Mouse (Mus musculus): ENCODE measurements around the gene 6330409D20Rik. TPM values are rescaled to one million over a fixed set of nuclear protein-coding genes. Genes with fewer than 3 reads are reported as not detected.

6330409D20Rik gene
- polyA plus RNA-seq, 1 experiment from 2014 or later: 3.0 TPM

DNA sequence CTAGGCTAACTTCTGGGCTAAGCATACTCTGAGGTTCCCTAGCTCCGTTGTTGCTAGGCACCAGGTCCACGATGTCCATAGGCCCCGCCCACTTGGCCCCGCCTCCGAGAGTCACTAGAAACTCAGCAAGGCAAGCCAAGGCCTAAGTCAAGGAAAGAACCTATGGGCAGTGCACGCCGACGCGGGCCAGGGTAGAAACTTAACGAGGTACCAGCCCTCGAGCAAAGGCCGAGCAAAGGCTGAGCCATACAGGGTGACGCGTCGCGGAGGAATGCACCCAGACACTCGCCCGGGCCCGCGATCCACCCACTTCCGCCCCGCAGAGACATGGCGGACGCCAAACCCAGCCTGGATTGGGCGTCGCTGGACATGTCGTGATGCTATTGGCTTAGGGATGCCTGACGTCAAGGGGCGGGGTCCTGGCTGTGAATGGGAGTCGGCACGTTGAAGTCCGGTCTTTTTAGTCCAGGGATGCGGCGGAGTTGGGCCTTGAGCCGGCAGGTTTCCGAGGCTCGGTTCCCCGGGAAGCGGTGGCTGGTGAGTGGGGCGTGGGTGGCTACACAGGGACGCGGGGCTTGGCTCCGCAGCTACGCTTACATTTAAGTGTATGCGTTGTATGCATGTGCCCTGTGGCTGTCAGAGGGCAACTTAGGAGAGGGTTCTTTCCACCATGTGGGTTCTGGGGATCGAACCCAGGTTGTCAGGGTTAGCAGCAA, 34.7 kb upstream of the 6330409D20Rik start, which contains the start of the genes Ttc16 and Ptrh1:
Gene Ttc16 (minus strand): TSS at position 275 of the 716 bp plus-strand sequence.
Gene Ptrh1 (plus strand): TSS at position 428 of the 716 bp plus-strand sequence.
- peak within 1 kb of the TSS; percentile 53 for H3K4me3 ChIP-seq (ENCODE audit: low read depth, low read length)
- no peaks in the 10 kb centered on the region for H3K9me3 ChIP-seq (ENCODE audit: control insufficient read depth, low read length)
- DNase-seq (ENCODE audit: low spot score) (peak; percentile 98), ATAC-seq (ENCODE audit: low FRiP score) (peak; percentile 96)
- no peak within 1 kb of the TSS for H3K27ac ChIP-seq (ENCODE audit: low read depth, low read length)
- peak within 1 kb of the TSS; percentile 49 for H3K9ac ChIP-seq (ENCODE audit: low read depth, low read length)
- H3K4me1 ChIP-seq (replicated peaks; ENCODE audit: control insufficient read depth, insufficient read depth, low read length): 0 out of 2 replicates have a peak, but pooled peaks cover 5% of the 10 kb centered on the region
- peak within 1 kb of the TSS; percentile 79 for H3K4me2 ChIP-seq (replicated peaks; ENCODE audit: low read depth, low read length)
- no peaks in the 10 kb centered on the region for H3K36me3 ChIP-seq (ENCODE audit: control insufficient read depth, insufficient read depth, low read length)
- H3K27me3 ChIP-seq (ENCODE audit: control insufficient read depth, insufficient read depth, low read length): no peaks in the 10 kb centered on the region
- under 1% methylated on average over 46 of the region's 46 CpGs for WGBS

DNA sequence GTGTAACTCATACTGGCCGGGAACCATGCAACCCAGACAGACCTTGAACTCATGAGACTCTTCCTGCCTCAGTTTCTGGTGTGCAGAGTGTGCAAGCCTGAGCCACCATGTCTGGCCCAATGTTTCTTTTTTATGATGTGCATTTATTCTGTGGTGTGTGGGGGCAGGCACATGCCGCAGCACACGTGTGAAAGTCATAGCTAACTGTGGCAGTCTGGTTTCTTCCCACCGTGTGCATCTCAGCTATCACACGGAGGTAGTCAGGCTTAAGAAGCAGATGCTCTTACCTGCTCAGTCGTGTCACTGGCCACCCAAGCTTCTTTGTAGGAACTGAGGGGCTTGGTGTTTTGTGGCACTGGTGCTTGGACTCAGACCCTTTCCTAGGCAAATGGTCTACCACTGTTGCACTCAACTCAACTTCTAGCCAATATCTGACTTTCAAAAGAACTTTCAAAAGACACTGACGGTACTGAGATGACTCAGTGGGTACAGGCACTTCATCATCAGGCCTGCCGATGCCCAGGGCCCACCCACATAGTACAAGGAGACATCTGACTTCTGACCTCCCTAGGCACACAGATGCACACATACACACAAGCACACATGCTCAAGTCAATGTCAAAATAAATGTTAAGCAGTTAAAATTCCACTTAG, 31.9 kb upstream of the 6330409D20Rik start:
- Histone ChIP-seq H3K27me3 (ENCODE audit: control insufficient read depth, insufficient read depth, low read length) (no peaks in the 10 kb centered on the region), H3K27ac (ENCODE audit: low read depth, low read length) (no peak overlapping the region), H3K36me3 (ENCODE audit: control insufficient read depth, insufficient read depth, low read length) (no peaks in the 10 kb centered on the region), H3K9me3 (ENCODE audit: control insufficient read depth, low read length) (no peaks in the 10 kb centered on the region), H3K4me3 (ENCODE audit: low read depth, low read length) (no peak overlapping the region), H3K4me2 (replicated peaks; ENCODE audit: low read depth, low read length) (no peak overlapping the region), H3K9ac (ENCODE audit: low read depth, low read length) (no peak overlapping the region), H3K4me1 (replicated peaks; ENCODE audit: control insufficient read depth, insufficient read depth, low read length) (0 out of 2 replicates have a peak, but pooled peaks cover 5% of the 10 kb centered on the region)
- DNase-seq (ENCODE audit: low spot score) (no peak), ATAC-seq (ENCODE audit: low FRiP score) (no peak)
- 89% methylated on average over 8 of the region's 8 CpGs for WGBS

DNA sequence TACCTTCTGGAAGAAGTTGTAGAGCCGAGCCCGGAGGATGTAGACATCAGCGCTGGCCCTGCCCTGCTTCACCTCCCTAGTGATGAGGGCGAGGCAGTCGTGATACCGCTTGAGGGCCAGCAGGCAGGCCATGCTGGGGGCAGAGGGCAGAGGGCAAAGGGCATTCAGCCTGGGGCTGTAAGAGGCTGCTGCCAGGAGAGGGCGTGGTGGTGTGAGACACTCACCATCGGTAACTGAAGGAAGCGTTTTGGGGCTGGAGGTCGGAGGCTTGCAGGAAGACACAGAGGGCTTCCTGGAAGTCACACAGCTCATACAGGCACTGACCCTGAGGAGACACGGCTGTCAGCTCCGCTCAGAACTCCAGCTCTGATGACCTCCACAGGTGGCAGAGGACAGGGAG, 31.1 kb upstream of the 6330409D20Rik start:
- DNase-seq (ENCODE audit: low spot score): no peak
- Histone ChIP-seq H3K27me3 (ENCODE audit: control insufficient read depth, insufficient read depth, low read length) (no peaks in the 10 kb centered on the region), H3K4me2 (replicated peaks; ENCODE audit: low read depth, low read length) (no peak overlapping the region), H3K4me1 (replicated peaks; ENCODE audit: control insufficient read depth, insufficient read depth, low read length) (0 out of 2 replicates have a peak, but pooled peaks cover 5% of the 10 kb centered on the region), H3K4me3 (ENCODE audit: low read depth, low read length) (no peak overlapping the region), H3K36me3 (ENCODE audit: control insufficient read depth, insufficient read depth, low read length) (no peaks in the 10 kb centered on the region), H3K27ac (ENCODE audit: low read depth, low read length) (no peak overlapping the region), H3K9ac (ENCODE audit: low read depth, low read length) (no peak overlapping the region), H3K9me3 (ENCODE audit: control insufficient read depth, low read length) (no peaks in the 10 kb centered on the region)
- no peak for ATAC-seq (ENCODE audit: low FRiP score)
- 29% methylated on average over 12 of the region's 12 CpGs for WGBS

DNA sequence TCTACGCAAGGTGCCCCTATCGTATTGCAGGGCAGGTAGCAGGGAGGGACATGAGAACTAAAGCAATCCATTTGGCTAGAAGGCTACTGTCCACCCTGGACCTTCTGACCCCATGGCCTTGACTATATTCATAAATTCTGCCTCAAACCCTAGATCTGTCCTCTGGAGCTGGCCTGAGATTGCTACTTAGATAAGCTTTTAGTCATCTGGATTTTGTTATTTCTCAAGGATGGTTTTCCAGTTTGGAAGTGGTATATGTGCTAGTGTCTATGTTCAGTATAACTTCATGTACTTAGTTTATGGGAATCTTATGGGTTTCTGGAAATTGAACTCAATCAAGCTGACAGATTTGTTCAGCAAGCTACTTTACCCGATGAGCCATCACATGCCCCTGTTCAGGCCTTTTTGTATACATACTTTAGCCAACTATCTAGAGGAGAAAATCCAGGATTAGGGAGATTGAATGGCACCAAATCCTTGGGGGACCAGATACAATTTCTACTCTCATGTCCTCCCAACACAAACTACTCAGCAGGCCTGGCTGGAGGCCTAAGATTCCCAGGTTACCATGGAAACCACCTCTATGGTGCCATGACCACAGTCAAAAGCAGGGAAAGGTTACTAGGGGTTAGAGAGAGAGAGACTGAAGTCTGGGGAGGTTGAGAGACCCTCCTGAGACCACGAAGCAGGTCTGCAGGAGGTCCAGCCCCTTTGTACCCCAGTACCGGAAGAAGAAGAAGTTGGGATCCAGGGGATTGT, 28.7 kb upstream of the 6330409D20Rik start:
- Histone ChIP-seq H3K27me3 (ENCODE audit: control insufficient read depth, insufficient read depth, low read length) (no peaks in the 10 kb centered on the region), H3K9me3 (ENCODE audit: control insufficient read depth, low read length) (no peaks in the 10 kb centered on the region), H3K4me2 (replicated peaks; ENCODE audit: low read depth, low read length) (no peak overlapping the region), H3K36me3 (ENCODE audit: control insufficient read depth, insufficient read depth, low read length) (no peaks in the 10 kb centered on the region), H3K9ac (ENCODE audit: low read depth, low read length) (no peak overlapping the region), H3K27ac (ENCODE audit: low read depth, low read length) (no peak overlapping the region), H3K4me1 (replicated peaks; ENCODE audit: control insufficient read depth, insufficient read depth, low read length) (no peaks in the 10 kb centered on the region), H3K4me3 (ENCODE audit: low read depth, low read length) (no peak overlapping the region)
- DNase-seq (ENCODE audit: low spot score): no peak
- 67% methylated on average over 5 of the region's 5 CpGs for WGBS
- ATAC-seq (ENCODE audit: low FRiP score): no peak

DNA sequence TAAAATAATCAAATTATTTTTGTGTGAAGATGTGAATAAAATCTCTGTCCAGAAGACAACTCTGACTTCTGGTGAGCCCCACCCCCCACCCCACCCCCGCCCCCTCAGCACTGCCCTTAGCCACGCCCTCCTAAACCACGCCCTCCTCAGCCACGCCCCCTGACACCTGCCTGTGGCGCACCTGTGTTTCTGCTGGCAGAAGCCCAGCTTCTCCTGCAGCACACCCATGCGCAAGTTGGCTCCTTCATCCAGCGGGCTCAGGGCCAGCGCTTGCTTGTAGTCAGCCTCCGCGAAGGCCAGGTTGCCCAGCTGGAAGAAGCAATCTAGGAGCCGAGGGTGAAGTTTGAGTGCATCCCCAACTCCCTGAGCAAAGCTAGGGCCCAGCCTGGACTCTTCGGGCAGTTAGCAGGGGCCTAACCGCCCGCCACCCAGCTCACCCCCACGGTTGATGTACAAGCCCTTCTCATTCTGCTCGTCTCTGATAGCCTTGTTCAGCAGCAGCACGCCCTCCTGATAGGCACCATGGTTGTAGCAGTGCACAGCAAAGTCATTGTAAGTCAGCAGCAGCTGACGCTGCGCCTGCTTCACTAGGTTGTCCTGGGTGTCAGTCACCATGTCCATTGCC, 28.0 kb upstream of the 6330409D20Rik start:
- Histone ChIP-seq H3K4me1 (replicated peaks; ENCODE audit: control insufficient read depth, insufficient read depth, low read length) (no peaks in the 10 kb centered on the region), H3K27me3 (ENCODE audit: control insufficient read depth, insufficient read depth, low read length) (no peaks in the 10 kb centered on the region), H3K27ac (ENCODE audit: low read depth, low read length) (no peak overlapping the region), H3K36me3 (ENCODE audit: control insufficient read depth, insufficient read depth, low read length) (no peaks in the 10 kb centered on the region), H3K9me3 (ENCODE audit: control insufficient read depth, low read length) (no peaks in the 10 kb centered on the region), H3K4me3 (ENCODE audit: low read depth, low read length) (no peak overlapping the region), H3K9ac (ENCODE audit: low read depth, low read length) (no peak overlapping the region), H3K4me2 (replicated peaks; ENCODE audit: low read depth, low read length) (no peak overlapping the region)
- WGBS: 67% methylated on average over 15 of the region's 19 CpGs
- no peak for ATAC-seq (ENCODE audit: low FRiP score)
- DNase-seq (ENCODE audit: low spot score): no peak

DNA sequence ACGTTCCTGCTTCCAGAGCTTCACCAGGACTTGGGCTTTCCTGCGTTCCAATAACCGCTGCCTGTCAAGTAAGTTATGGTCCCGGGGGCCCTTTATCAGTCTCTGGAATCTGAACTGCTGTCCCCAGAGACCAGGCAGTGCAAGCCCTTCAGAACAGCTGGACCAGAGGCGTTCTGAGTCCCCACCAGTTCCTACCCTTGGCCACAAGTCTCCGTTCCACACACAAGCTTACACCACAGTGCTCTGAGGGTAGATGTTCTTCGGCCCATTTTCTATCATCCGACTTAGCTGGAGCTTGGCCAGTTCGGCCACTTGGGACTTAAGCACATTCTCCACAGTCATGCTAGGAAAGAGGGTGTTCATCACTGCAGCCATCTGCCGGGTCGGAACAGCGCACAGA, 26.4 kb upstream of the 6330409D20Rik start:
- Histone ChIP-seq H3K9me3 (ENCODE audit: control insufficient read depth, low read length) (no peaks in the 10 kb centered on the region), H3K27ac (ENCODE audit: low read depth, low read length) (no peak overlapping the region), H3K4me1 (replicated peaks; ENCODE audit: control insufficient read depth, insufficient read depth, low read length) (no peaks in the 10 kb centered on the region), H3K36me3 (ENCODE audit: control insufficient read depth, insufficient read depth, low read length) (no peaks in the 10 kb centered on the region), H3K9ac (ENCODE audit: low read depth, low read length) (no peak overlapping the region), H3K4me3 (ENCODE audit: low read depth, low read length) (no peak overlapping the region), H3K27me3 (ENCODE audit: control insufficient read depth, insufficient read depth, low read length) (no peaks in the 10 kb centered on the region), H3K4me2 (replicated peaks; ENCODE audit: low read depth, low read length) (no peak overlapping the region)
- DNase-seq (ENCODE audit: low spot score) (no peak), ATAC-seq (ENCODE audit: low FRiP score) (no peak)
- WGBS: 74% methylated on average over 12 of the region's 12 CpGs

DNA sequence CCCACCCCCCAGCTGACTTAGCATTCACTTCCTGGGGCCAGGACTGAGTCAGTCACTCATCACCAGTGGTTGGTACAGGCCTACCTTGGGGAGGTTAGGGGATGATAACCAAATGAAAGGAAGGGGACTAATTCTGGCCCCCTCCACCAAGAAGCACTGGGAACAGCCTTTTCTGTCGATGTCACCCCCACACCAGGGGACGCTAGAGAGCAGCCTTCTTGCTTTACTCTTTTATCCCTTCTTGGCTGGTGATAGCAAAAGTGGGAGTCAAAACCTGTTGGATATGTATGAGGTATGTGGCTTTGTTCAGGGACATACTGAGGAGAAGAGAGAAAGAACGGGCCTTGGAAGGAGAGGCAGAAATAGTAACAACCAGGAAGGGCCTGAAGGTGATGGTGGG, 22.5 kb upstream of the 6330409D20Rik start:
- no peak overlapping the region for H3K4me2 ChIP-seq (replicated peaks; ENCODE audit: low read depth, low read length)
- no peaks in the 10 kb centered on the region; the same call in 1 of the 2 replicates for H3K36me3 ChIP-seq (ENCODE audit: control insufficient read depth, insufficient read depth, low read length)
- H3K9me3 ChIP-seq (ENCODE audit: control insufficient read depth, low read length): no peaks in the 10 kb centered on the region
- no peak overlapping the region for H3K27ac ChIP-seq (ENCODE audit: low read depth, low read length)
- no peaks in the 10 kb centered on the region for H3K27me3 ChIP-seq (ENCODE audit: control insufficient read depth, insufficient read depth, low read length)
- 83% methylated on average over 3 of the region's 3 CpGs for WGBS
- ATAC-seq (ENCODE audit: low FRiP score) (no peak), DNase-seq (ENCODE audit: low spot score) (no peak)
- no peak overlapping the region for H3K4me3 ChIP-seq (ENCODE audit: low read depth, low read length)
- no peaks in the 10 kb centered on the region for H3K4me1 ChIP-seq (replicated peaks; ENCODE audit: control insufficient read depth, insufficient read depth, low read length)
- no peak overlapping the region for H3K9ac ChIP-seq (ENCODE audit: low read depth, low read length)

DNA sequence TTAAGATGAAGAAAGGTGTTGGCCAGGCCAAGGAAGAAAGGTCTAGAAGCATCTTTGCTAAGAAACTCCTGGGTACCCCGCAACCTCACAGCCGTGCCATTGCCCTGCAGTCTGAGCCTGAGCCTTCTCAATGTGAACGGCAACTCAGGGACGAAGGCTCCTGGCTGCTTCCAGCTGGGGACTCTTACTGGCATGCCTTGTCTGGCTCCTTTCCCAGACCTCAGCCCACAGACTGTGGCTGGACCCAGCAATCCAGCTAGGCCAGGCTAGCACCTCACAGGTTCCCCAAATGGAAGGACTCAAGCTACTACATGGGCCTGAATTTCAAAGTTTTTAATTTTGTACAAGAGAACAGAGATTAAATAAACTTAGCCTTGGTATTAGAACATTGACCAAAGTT, 21.0 kb upstream of the 6330409D20Rik start:
- no peaks in the 10 kb centered on the region; the same call in 1 of the 2 replicates for H3K36me3 ChIP-seq (ENCODE audit: control insufficient read depth, insufficient read depth, low read length)
- H3K27ac ChIP-seq (ENCODE audit: low read depth, low read length): no peak overlapping the region
- ATAC-seq (ENCODE audit: low FRiP score): no peak
- H3K9me3 ChIP-seq (ENCODE audit: control insufficient read depth, low read length): no peaks in the 10 kb centered on the region
- H3K27me3 ChIP-seq (ENCODE audit: control insufficient read depth, insufficient read depth, low read length): no peaks in the 10 kb centered on the region
- H3K4me1 ChIP-seq (replicated peaks; ENCODE audit: control insufficient read depth, insufficient read depth, low read length): no peaks in the 10 kb centered on the region
- WGBS: 97% methylated on average over 4 of the region's 4 CpGs
- no peak overlapping the region for H3K4me3 ChIP-seq (ENCODE audit: low read depth, low read length)
- DNase-seq (ENCODE audit: low spot score): no peak
- H3K9ac ChIP-seq (ENCODE audit: low read depth, low read length): no peak overlapping the region
- no peak overlapping the region for H3K4me2 ChIP-seq (replicated peaks; ENCODE audit: low read depth, low read length)

Measured in hindbrain, embryonic 11.5 days (tissue).